Mouse (Mus musculus): ENCODE data around the gene Smyd3. TPM values are rescaled to one million over a fixed set of nuclear protein-coding genes. Genes with fewer than 3 reads are reported as not detected.

Gene Smyd3
- total RNA-seq, 2 experiments from 2014 or later, result 19.8 to 22.9 TPM

GRCm38 (mm10) chr1:179129995-179130394 lies 387.8 kb downstream of the Smyd3 start:
- ATAC-seq (replicated peaks; ENCODE audit: poor library complexity), result no peak

DNA sequence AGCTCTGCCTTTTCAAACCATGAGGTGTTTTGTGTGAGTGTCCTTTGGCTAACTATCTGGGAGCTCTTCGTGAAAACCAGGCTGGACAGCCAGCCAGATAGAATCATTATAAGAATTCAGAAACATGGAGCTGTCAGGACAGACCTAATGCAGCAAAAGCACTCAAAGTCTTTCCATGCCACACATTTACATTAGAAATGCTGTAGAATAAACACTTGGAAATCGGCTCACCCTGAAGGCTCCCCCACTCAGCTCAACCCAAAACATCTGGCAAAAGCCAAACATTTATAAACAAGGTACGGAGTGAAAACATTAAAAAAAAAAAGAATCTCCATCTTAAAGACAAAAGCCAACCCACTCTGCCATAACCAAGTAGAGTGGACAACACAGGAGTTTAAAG lies 391.6 kb downstream of the Smyd3 start:
- no peak for ATAC-seq (replicated peaks; ENCODE audit: poor library complexity)

DNA sequence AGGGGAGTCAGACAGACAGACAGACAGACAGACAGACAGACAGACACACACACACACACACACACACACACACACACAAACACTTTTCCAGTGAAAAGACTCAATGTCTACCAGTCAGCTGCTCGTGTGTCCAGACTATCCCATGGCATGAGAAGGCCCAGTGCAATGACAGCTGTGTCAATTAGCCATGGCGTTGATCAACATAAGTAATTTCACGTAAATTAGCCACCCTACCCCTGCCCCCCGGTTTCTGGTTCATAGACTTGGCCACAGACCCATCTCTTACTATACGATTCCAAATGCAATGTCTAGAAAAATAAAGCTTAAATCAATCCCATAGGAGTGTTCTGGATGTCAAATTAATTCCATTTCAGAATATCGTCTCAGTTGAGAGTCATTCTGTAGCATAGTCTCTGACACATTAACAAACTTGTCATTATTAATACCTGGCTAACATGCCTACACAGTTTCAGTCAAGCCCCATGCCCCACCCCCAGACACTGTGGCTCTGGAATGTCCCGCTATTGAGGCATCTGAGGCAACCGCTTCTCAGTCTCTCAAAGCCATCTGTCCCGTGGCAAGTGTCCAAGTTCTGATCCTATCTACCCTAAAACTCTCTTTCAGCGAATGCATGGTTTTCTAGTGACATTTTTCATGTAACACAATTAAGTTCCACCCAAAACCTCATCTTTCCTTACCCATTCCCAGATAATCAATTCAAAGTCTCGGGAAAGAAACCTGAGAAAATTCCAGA lies 395.2 kb downstream of the Smyd3 start:
- peak; percentile 75 for ATAC-seq (replicated peaks; ENCODE audit: poor library complexity)

- no peak for ATAC-seq (replicated peaks; ENCODE audit: poor library complexity)
These were observed 397.4 kb downstream of the Smyd3 start for GRCm38 (mm10) chr1:179120217-179120966.

GRCm38 (mm10) chr1:179118673-179119072 lies 399.2 kb downstream of the Smyd3 start:
- ATAC-seq (replicated peaks; ENCODE audit: poor library complexity), result no peak

DNA sequence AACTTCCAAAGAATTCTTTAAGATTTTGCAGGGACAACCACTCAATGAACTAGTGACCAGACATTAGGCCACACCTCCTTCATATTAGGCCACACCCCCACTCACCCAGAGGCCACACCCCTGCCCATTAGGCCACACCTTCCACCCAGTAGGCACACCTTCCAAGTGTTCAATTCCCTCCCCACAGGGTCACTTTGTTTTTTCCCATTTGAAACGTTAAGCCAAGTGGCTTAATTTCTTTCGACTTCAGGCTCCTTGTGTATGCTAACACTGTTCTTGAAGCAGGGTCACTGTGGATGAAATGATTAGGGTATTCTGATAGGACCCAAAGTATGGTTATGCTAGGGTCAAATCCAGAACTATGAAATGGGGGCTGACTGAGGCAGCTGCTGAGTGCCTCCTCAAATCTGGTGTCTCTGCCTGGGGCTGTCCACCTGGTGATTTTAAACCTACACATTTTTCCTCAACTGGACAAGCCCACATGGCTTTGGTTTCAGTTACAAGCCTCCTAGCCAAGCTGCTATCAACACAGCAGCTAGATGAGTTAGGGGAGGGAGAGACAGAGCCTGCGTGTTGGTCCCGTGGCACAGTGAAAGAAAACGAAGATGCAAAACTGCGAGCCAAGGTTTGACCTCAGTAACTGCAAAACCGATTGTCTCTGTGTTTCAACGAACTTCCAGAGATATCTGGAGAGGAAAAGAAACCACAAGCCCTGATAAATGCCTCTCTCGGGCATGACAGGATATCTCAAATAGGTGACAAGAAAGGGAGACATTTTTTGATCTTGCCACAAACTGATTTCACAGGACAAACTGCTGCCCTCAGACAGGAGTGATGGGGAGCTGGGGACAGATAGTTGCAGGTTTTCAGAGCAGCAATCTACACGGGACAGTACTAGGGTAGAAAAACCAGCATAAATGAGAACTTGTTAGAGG lies 400.8 kb downstream of the Smyd3 start:
- peak; percentile 79 for ATAC-seq (replicated peaks; ENCODE audit: poor library complexity)

DNA sequence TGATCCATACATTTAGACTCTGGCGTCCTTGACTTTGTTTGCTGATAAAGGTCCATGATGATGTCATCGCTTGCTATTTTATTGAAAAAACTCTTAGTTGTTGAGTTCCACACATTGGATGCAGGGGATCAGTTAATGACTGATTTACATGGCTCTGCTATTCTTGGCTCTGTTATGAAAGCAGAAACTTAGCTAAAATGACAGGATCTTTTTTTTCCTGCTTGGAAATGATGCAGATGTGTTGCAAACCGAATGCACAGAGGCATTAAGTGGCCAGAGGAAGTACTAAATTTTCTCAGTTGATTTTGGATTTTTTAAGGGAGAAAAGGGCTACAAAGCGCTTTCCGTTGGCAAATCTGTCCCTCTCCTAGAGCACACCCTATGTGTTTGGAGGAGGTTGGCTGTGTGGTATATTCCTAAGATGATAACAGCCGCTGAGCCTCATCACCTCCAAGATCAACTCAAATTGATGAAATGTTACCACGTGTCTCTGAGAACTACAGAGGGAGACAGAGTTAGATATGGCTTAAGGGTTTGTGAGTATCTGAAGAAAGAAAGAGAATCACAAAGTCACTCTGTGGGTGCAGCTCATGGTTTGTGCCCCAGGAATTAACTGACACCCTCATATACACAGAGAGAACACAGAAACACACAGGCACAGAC lies 402.9 kb downstream of the Smyd3 start:
- no peak for ATAC-seq (replicated peaks; ENCODE audit: poor library complexity)

- no peak for ATAC-seq (replicated peaks; ENCODE audit: poor library complexity)
These were observed 403.5 kb downstream of the Smyd3 start for GRCm38 (mm10) chr1:179114385-179114784.

- peak; percentile 93 for ATAC-seq (replicated peaks; ENCODE audit: poor library complexity)
These were observed 409.1 kb downstream of the Smyd3 start for GRCm38 (mm10) chr1:179108759-179109158.

DNA sequence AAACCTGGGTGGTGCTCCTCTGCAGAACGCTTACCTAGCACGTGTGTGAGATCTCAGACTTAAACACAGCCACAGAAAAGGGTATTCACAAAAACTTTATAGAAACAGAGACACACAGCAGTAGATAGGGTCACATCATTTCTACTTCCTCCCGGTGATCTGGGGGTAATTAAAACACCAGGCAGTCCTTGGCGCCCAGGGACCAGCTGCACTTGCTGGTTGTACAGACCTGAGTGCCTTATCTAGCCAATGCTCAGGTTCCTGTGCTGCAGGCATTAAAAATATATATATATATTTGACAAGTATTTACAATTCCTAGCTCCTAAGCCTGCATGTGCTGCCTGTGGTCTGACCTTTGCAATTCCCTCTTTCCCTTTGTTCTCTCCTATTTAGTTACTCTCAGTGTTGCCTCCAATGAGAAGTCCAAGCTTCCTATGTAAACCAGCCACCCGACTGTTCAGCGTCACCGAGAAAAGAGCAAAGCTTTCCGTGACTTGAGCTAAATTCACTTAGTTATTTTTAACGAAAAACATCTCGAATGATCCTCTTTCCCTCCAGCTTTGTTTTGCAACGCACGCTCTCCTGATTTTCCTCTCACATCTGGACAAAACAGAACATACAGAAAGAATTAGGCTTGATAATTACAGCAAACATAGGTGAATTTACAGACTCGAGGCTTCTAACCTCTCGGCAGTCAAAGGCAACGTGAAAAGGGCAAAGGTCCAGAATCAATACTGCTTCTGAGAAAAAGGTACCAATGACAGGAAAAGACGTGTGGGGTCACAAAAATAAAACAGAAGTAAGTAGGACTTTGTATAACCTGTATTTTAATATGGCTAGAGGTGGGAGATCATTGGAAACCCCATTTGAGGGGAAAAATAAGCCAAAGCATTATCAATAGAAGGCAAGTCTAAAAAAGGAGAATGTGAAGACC lies 409.8 kb downstream of the Smyd3 start:
- ATAC-seq (replicated peaks; ENCODE audit: poor library complexity), result no peak

- no peak for ATAC-seq (replicated peaks; ENCODE audit: poor library complexity)
These were observed 410.6 kb downstream of the Smyd3 start for GRCm38 (mm10) chr1:179107211-179107610.

DNA sequence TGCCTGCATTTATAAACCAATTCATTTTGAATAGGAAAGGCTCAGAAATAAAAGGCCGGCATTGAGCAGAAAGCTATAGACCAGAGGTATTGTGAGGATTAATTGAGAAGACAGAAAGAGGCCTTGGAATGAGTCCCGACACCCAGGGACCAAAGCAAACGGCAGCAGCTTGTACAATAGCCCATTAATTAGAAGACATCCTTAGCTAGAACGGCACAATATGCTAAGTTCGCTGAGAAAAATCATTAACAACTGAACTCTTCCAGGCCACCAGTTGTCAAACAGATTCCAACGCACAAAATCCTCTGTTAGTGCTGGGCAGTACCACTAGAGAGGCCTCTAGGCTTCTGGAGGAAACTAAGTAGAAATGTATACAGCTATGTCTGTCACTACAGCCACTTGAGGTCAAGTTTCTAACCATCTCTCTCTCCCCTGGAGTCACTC lies 411.1 kb downstream of the Smyd3 start:
- no peak for ATAC-seq (replicated peaks; ENCODE audit: poor library complexity)

GRCm38 (mm10) chr1:179106103-179106701 lies 411.6 kb downstream of the Smyd3 start:
- ATAC-seq (replicated peaks; ENCODE audit: poor library complexity), result no peak

DNA sequence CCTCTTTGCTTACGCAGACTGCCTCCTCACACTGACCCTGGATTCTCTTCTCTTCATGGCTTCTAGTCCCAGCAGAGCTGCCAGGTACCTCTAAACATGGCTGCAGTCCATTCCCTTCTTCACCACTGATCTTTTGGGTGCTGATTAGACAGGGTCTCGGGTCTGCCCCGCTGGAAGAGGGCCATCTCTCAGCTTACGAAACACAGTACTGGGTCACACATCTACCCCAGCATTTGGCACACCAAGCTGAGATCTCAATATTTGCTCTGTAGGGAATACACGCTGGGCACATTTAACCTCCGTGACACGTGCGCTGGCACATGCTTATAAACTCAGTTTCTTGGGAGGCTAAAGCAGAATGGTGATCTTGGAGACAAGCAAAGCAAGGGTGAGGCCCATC lies 413.4 kb downstream of the Smyd3 start:
- no peak for ATAC-seq (replicated peaks; ENCODE audit: poor library complexity)

GRCm38 (mm10) chr1:179096993-179097392 lies 420.8 kb downstream of the Smyd3 start:
- ATAC-seq (replicated peaks; ENCODE audit: poor library complexity), result no peak

DNA sequence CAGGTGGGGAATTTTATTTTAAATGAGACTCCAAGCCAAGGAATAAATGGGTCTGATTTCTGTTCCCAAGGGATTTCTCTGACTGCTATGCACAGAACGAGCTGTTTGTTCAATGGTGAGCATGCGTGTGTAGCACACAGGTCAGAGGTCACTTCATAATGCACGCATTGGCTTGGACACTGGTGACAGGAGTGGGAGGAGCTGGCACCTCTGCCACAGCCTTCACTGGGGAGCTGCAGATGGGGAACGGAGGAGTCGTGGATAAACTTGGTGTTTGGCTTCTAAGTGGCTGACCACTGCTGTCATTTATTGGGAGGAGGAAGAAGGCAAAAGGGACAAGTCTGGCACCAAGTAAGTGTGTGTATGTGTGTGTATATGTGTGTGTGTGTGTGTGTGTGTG lies 421.5 kb downstream of the Smyd3 start:
- ATAC-seq (replicated peaks; ENCODE audit: poor library complexity), result no peak

GRCm38 (mm10) chr1:179089174-179089573 lies 428.7 kb downstream of the Smyd3 start:
- no peak; the same call in 1 of the 2 replicates for ATAC-seq (replicated peaks; ENCODE audit: poor library complexity)

GRCm38 (mm10) chr1:179087033-179087998 lies 430.5 kb downstream of the Smyd3 start:
- peak; percentile 83 for ATAC-seq (replicated peaks; ENCODE audit: poor library complexity)
